Mouse (Mus musculus): ENCODE results near the gene Cav3. TPM values are rescaled to one million over a fixed set of nuclear protein-coding genes. Genes with fewer than 3 reads are reported as not detected.

Cav3 gene
- polyA plus RNA-seq, 1 experiment: 23.8 TPM

DNA sequence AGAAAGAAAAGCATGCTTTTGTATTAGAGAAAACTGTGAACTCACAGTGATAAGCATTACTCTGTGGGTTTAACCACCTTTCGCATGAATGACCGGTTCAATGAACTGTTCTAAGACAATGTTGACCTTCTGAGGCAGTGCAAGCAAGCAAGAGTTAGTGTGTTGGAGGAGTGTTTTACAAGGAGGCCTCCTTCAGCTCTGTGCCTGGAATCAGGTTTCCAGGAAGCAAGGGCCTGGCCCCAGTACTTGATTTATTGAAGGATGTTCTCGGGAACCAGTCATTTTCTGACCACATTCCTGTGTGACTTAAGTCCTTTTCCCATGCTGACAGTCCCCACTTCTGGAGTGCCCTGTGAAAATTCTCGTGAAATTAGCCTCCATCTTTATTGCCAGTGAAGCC is 35.9 kb downstream of the Cav3 start:
- no peak for DNase-seq (ENCODE audit: low spot score)

DNA sequence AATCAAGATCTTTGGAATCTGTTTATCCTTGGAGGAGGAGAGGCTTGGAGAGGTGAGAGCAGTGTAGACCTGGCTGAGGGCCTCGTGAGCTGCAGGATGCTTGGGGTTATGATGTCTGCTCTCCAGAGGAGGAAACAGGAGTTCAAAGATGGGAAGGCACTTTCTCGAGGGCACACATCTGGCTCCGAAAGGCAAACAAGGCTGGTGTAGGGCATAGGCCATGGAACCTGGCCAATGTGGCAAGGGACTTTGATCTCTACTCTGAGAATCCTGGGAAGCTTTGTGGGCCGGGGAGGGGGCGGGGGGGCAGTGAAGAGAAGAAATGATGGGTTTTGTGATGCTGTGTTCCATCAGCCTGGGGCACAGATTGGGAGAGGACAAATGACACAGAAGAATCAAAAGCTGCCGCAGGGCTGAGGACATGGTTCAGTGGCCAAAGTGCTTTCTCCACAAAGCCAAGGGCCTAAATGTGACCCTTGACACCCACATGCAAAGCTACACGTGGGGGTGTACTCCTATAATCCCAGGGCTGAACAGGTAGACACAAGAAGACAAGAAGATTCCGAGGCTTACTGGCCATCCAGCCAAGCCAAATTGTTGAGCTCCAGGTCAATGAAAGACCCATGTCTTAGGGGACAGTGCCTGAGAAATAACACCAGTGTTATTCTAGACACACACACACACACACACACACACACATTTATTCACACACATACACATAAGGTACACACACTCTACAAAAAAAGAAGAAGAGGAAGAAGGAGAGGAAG is 37.2 kb downstream of the Cav3 start:
- DNase-seq (ENCODE audit: low spot score): no peak

DNA sequence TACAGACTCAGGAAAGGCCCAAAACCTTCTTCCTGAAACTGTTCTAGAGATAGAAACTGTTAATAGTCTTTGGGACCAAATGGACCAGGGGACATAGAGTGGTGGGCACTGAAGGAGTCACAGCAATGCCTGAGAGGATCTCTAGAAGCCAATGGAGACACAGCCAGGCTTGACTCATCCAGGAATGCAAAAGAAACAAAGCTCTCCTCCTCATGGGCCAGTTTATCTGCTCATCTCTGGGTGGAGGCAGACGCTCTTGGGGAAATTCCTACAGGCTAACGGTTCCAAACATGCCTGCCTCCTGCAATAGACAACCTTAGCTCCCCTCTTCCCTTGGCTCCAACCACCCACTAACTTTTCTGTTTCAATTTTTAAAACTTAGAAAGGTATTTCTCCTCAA is 38.2 kb downstream of the Cav3 start:
- no peak for DNase-seq (ENCODE audit: low spot score)

DNA sequence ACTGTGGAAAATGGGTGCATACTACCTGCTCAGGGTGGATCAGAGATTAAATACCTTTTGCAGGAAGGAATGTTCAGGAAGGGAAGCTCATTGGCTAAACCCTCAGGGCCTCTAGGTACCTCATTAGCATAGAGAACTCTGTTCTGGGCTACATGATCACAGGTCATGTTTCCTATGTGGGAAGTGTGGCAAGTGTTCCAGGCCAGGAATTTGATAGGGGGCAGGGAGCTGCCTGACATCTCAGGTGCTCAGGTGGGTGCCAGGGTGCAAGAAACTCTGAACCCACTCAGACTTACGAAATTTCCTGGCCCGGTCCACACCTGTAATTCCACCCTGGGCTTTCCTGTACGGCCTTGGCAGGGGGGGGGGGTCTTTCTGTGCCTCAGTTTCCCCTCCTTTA is 39.4 kb downstream of the Cav3 start:
- DNase-seq (ENCODE audit: low spot score): no peak

DNA sequence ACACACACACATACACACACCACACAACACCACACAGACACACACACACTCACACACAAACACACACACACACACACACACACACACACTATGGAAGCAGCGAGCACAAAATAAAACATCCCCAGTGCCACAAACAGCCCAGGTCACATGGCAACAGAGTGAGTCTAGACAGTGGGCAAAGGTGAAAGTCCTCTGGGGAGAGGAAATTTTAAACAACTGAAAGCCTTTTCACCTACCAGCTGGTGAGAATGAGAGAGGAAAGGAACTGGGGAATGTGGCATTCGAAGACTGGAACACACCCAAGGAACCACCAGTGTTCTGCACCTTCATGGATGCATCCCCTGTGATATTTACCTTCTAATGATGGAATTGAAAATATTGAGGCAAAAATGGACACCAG is 40.2 kb downstream of the Cav3 start:
- DNase-seq (ENCODE audit: low spot score): no peak

DNA sequence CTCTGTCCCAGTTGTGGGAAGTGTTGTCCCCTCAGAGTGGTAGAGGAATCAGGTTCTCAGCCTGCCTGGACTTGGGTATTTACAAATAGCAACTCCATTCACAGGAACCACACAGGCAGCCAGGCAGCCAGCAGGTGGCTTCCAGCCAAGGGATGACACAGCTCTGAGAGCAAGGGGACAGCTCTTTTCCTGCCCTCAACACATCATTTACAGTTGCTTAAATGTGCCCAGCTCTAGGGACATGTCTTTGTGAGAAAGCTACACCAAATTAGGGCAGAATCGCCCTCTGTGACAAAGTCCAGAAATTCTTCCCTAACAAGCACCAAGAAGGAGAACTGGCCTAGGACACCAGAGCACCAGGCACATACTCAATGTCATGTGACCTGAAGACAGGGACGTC is 41.9 kb downstream of the Cav3 start:
- DNase-seq (ENCODE audit: low spot score): no peak

DNA sequence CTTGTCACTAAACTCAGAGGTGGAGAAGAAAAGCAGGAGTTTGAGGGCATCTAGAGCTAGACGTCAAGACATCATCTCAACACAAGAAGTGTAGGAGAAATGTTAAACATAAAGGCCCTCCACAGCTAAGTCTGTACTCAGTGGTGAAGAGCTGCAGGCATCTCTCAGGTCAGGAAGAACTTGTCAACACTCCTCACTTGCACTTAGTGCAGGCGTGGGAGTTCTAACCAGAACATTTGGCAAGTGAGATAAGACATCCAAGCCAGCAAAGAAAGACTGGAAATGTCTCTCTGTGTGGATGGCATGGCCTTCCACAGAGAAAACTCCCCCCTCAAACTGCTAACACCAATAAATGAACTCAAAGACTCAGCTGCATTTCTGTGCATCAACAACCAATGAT is 48.3 kb downstream of the Cav3 start:
- DNase-seq (ENCODE audit: low spot score): no peak

DNA sequence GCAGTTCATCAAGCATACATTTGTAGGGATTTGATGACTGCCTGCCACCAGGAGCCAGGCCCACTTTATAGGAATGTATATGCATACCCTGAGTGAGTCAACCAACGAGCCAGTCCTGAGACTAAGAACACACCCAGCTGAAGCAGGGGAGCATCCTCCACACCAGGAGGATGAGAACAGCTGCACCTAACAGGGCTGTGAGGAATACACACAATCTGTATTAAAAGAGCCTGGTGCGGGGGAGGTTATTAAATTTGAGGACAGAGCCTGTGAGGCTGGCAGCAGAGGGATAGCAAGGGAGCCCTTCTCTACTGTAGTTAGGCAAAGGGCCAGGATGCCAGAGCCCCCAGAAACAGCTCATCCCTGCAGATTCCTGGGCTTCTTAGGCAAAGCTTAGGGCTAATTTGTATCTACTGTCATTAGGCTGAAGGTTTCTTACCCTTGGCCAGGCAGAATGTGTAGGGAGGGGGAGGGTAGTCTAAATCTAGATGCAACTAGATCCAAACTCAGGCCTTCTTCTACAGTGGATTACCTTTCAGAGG is 50.4 kb downstream of the Cav3 start:
- DNase-seq (ENCODE audit: low spot score): no peak

DNA sequence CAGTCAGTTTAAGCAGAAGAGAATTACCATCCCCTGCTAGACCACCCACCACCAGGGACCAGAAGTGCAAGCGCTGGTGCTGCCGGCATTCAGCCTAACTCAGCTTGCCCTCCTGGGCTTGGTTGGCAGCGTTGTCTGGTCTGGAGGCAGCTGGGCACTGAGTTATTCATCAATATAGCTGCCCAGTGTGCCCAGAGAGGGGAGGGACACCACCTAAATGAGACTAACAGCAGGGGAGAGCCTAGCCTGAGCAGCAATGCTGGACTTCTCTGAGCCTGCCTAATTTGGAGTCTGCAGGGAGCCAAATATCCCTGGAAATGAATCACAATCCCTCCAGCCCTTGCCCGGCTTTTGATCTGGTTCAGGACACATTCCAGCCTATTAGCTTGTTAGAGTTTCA is 51.0 kb downstream of the Cav3 start:
- no peak for DNase-seq (ENCODE audit: low spot score)

DNA sequence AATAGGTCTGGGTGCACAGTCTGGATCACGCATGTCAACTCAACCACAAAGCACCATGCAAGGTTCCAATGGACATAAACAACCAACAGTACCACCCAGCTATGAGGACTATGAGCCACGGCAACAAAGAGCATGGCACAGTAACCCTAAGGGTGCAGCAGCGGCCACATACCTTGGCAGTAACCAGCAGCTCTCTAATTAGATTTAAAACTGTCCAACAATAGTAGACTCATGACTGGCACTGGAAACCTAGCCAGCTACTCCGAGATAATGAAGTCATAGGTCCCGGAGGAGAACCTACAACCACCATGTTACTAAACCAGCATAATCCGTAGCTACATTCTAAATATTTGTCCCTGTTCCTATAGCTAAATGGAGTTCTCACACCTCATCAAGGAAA is 55.3 kb downstream of the Cav3 start:
- no peak for DNase-seq (ENCODE audit: low spot score)

DNA sequence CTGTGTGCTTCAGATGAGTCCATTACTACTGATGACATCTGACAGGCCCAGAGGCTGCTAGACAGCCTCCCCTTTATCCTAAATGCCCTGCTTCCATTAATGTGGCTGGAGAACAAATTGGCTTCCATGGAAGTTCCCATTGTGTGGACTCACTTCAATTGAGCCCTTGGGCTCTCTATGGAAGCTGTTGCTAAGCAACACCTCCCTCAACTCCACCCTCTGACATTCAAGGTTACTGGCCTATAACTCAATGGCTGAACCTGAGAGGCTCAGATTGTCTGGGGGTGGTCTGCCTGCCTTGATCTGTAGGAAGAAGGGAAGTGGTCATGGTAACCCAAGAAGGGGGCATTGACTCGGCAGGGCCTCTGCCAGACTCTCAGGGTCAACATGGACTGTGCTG is 57.2 kb downstream of the Cav3 start:
- DNase-seq (ENCODE audit: low spot score): no peak

DNA sequence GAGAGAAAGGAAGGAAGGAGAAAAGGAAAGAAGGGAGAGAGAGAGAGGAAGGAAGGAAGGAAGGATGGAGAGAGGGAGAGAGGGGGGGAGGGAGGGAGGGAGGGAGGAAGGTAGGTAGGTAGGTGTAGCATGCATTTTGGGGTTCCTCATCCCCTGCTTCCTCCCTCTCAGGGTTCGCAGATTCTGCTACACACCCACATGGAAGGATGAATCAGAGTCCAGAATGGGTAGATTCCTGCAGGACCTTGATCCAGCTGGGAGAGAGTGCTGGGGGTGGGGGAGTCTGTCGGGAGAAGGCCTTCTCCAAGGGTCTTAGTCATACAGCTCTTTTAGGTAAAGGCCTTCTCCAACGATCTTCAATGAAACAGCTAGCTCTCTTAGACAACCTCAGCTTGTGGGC is 58.3 kb downstream of the Cav3 start:
- no peak for DNase-seq (ENCODE audit: low spot score)

DNA sequence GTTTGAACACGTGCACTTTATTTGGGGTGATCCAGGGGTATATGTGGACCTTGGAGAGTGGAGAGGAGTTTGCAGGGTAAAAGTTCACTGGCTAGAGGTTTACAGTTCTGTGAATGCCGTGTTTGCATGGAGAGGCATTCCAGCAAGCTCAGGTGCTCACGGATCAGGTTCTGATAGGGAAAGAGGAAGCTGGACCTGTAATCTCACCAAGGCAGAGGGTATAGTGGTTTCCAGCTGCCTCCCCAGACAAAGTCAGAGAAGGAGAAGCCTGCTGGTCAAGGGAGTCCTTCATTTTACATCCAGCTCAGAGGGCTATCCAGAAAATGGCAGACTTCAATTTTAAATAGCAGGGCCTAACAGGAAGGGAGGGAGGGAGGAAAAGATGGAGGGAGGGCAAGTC is 58.7 kb downstream of the Cav3 start:
- DNase-seq (ENCODE audit: low spot score): no peak

Other genes with a start within 250 kb of the Cav3 start
- 129 and 190 TPM in 2 replicates for gene Lmcd1, start 185.7 kb upstream of the Cav3 start, polyA plus RNA-seq (2012; rRNA removed)
- gene Ssu2, start 71.5 kb upstream of the Cav3 start, polyA plus RNA-seq (2012; rRNA removed): 1.5 and 2.0 TPM in 2 replicates
- gene Oxtr, start 30.4 kb downstream of the Cav3 start, polyA plus RNA-seq (2012; rRNA removed): 0.75 and 0.81 TPM in 2 replicates
- gene Rad18, start 237.2 kb downstream of the Cav3 start, polyA plus RNA-seq (2012; rRNA removed): 2.2 and 2.5 TPM in 2 replicates

Data from urinary bladder, adult 2 months (tissue).